Mouse (Mus musculus): ENCODE measurements around the gene Wdr18. TPM values are rescaled to one million over a fixed set of nuclear protein-coding genes. Genes with fewer than 3 reads are reported as not detected.

Wdr18 gene
- total RNA-seq, 2 experiments from 2014 or later = 33.1 to 33.6 TPM

- DNase-seq = no peak
These were observed 13.1 kb upstream of the Wdr18 start for GRCm38 (mm10) chr10:79946752-79947322.

GRCm38 (mm10) chr10:79947502-79947901, 12.4 kb upstream of the Wdr18 start:
- DNase-seq = no peak

- no peak for DNase-seq
These were observed 10.1 kb upstream of the Wdr18 start for GRCm38 (mm10) chr10:79949873-79950272.

GRCm38 (mm10) chr10:79950661-79951060, 9.3 kb upstream of the Wdr18 start:
- DNase-seq = no peak

DNA sequence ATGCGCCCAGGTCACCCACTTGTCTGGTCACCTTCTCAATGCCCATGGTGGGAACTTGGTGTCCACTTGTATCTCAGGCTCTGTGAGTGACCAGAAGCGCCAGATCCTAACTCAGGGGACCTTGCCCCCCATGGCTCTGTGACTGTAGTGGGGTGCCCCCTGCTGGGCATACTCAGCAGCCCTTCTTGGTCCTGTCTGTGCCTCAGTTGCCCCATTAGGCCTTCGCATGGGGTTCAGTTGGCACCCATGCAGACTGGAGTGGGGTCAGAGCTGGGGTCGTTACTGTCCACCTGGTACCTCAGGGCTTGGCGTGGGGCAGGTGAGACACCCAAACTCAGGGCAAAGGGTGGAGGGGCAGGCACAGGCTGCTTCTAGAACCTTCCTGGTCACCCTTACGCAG, 6.0 kb upstream of the Wdr18 start:
- peak in 1 of 2 experiments; percentile 59 for DNase-seq

DNA sequence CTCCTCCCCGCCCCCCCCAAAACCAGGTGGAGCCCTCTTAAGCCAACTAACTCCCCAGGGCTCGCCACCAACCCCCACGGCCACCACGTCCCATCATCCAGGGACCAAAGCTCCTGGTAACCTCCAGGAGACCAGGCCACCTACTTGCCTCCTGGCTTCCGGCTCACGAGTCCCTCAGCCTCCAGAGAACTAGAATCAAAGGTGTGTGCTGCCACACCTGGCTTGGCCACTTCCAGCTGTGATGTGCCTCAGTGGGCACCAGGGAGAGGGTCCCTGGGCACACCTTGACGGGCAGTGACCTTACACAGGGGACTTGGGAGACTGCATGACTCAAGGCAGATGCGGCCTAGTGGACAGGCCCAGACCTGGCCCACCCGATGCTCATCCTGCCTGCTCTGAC, 4.3 kb upstream of the Wdr18 start:
- DNase-seq = no peak

DNA sequence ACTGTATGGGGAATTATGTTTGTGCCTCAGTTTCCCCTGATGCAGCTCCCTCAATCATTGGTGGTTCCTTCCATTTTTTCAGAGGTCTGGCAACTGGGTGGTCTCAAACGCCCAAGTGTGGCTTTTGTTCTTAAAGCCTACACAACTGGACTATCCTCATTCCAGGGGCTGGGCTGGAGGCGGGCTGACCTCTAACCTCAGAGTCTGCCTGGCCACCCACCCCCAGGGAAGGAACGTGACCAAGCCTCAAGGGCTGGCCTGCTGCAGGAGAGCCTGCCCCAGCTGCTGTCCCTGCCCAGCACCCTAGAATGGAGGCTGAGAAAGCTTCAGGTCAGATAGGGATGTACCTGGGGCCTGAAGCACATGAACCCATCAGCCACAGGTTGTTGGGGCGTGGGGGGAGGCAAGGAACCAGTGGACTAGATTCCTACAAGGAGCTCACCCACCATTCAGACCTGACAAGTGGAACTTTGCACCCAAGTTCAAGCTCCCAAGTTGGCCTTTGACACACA, 3.3 kb upstream of the Wdr18 start:
- no peak for DNase-seq

- peak; percentile 85 to 94 for DNase-seq
These were observed 1.7 kb upstream of the Wdr18 start for GRCm38 (mm10) chr10:79958140-79958816.

DNA sequence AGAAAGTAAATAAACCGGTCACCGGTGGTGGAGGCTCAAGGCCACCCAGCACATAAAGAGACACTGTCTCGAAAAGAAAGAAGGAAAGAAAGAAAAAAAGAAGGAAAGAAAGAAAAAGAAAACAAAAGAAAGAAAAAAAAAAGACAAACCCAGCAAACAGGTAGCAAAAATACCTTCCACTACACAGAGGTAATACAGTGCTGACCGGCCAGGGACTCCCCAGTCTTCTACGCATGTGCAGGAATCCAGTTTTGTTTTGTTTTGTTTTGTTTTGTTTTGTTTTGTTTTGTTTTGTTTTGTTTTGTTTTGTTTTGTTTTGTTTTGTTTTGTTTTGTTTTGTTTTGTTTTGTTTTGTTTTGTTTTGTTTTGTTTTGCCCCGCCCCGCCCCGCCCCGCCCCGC, 540 bp upstream of the Wdr18 start:
- DNase-seq = peak; percentile 52 to 77

- no peak for DNase-seq
These were observed 831 bp downstream of the Wdr18 start for GRCm38 (mm10) chr10:79960671-79961294.

- no peak for DNase-seq
These were observed 4.8 kb downstream of the Wdr18 start for GRCm38 (mm10) chr10:79964727-79965126.

DNA sequence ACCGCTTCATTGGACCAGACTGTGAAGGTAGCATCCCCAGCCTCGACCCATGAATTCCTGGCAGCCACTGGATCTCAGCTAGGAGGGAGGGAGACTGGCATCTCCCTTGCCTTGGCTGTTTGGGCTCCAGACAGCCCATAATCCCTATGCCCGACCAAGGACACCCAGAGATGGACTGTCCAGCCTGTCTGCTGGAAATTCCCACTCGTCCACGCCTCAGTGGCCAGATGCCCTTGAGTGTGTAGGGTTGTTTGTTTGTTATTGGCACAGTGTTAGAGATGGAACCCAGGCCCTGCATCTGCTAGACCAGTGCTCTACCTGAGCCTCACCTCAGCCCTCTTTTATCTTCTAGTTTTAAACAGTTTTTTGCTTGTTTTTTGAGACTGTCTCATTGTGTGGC, 5.4 kb downstream of the Wdr18 start:
- DNase-seq = no peak

- DNase-seq = peak; percentile 67 to 75
These were observed 7.0 kb downstream of the Wdr18 start for GRCm38 (mm10) chr10:79966886-79967400.

GRCm38 (mm10) chr10:79968181-79968580, 8.2 kb downstream of the Wdr18 start:
- DNase-seq = no peak

GRCm38 (mm10) chr10:79969124-79969568, 9.2 kb downstream of the Wdr18 start:
- no peak for DNase-seq

DNA sequence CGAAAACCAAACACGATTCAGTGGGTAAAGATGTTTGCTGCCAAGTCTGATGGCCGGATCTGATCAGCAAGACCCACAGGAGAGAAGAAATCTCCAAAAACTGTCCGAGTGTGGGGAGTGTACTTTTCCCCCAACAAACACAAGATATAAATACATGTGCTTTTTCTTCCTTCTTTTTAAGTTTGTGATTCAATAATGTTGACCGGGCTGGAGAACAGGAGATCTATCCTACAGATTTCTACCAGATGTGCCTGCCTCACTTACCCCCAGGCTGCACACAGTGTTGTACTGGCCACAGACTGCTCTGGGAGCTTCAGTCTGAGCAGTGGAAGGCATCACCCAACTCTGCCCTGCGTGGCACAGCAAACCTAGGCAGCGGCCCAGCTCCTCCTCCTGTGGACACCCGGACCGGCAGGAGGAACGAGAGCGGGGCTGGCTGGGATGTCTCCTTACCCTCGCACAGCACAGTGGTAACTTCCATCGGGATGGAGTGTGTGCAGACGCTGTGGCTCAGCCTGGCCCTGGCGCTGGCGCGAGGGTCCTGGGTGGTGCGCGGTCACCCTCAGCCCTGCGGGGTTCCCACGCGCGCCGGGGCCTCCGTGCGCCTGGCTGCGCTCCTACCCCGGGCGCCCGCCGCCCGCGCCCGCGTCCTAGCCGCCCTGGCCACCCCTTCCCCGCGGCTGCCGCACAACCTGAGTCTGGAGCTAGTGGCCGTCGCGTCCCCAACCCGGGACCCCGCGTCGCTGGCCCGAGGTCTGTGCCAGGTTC, 10.6 kb downstream of the Wdr18 start, which contains the start of gene Grin3b:
Gene Grin3b, plus strand, starts transcription at position 301 of the 768 bp plus-strand sequence.
- DNase-seq = no peak

- DNase-seq = no peak
These were observed 11.2 kb downstream of the Wdr18 start for GRCm38 (mm10) chr10:79971183-79971497.

- DNase-seq = peak; percentile 55 to 58
These were observed 12.9 kb downstream of the Wdr18 start for GRCm38 (mm10) chr10:79972831-79973230.

GRCm38 (mm10) chr10:79974087-79974486, 14.1 kb downstream of the Wdr18 start:
- no peak for DNase-seq

DNA sequence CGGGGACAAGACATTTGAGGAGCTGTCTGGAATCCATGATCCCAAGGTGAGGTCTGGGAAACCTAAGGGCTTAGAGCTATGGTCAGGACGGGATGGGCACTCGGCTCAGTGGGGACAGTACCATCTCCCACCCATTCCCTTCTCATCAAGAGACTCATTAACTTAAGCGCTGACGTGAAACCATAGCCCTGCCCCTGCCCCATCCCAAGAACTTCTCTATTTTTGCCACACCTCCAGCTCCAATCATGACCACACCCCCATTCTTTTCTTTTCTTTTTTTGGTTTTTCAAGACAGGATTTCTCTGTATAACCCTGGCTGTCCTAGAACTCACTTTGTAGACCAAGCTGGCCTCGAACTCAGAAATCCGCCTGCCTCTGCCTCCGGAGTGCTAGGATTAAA, 14.7 kb downstream of the Wdr18 start:
- no peak for DNase-seq

GRCm38 (mm10) chr10:79976071-79976721, 16.2 kb downstream of the Wdr18 start:
- no peak for DNase-seq

DNA sequence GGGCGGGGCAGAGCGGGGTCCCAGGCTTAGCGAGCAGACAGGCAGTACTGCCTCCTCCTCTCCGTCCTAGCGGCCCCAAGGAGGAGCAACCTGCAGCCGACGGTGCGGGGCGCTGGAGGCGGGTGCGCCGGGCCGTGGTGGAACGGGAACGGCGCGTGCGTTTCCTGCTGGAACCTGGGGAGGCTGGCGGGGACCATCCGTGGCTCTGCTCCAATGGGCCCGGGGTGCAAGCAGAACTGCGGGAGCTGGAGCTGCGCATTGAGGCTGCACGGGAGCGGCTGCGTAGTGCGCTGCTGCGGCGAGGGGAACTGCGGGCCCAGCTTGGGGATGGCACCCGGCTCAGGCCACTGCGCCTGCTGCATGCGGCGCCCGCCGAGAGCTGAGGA, 16.8 kb downstream of the Wdr18 start:
- no peak for DNase-seq

Measured in heart, adult 18-20 months (tissue).